Mouse (Mus musculus) CD8-positive naive resting alpha-beta T cell, adult 2 months (primary cell): Measurements from ENCODE around the gene Tufm.

Experiments
- DNase-seq, 2 experiments: peaks; one replicate each; pipeline ENCODE4 v3.0.0; 2022; ENCODE audit warnings: low read depth in 2 of 2, low spot score in 2 of 2

Tufm gene

DNA sequence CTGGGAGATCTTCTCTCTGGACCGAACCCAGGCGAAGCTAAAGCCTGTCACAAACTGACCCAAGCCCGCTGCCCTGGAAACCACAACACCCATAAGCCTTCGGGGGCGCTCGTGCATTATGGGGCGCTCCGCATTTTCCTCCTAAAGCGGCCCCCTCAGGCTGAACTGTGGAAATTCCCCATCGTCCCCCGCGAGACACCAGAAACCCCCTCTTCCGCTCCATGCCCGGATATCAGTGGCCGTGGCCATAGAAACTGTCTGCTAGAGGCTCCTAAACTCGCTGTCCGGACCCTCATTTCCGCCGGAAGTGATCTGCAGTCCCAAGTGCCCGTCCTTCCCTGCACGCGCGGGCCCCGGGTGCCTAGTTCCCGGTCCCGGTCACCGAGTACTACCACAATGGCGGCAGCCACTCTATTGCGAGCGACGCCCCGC lies at the start of gene Tufm:
TSS of gene Tufm (plus strand) at position 310 of the 432 bp plus-strand sequence.
- peak; percentile 85 to 89 for DNase-seq

DNA sequence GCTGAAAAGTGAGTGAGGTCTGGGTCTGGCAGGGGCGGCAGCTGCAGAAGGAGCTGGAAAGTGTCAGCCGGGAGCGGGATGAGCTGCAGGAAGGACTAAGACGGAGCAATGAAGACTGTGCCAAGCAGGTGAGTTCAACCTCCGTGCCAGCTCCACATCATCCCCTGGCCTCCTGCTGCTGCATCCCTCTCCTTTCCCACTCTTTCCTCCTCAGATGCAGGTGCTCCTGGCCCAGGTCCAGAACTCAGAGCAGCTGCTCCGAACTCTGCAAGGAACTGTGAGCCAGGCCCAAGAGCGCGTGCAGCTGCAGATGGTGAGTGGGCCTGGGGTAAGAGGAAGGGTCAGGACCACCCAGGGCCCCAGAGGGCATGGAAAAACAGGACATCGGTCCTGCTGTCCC lies 47.0 kb upstream of the Tufm start:
- no peak for DNase-seq

DNA sequence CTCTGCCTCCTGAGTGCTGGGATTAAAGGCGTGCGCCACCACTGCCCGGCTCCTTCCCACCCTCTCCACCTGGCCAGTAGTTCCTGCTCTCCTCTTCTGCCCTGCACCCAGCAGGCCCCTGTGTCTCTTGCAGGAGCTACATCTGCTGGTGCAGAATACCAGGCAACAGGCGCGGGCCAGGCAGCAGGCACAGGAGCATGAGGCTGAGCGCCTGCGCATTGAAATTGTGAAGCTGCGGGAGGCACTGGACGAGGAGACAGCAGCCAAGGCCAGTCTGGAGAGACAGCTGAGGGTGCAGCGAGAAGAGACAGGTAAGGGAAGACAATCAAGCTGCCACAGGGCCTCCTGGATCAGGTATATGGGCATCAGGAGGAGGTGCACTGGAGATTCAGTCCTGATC lies 43.2 kb upstream of the Tufm start:
- no peak for DNase-seq

DNA sequence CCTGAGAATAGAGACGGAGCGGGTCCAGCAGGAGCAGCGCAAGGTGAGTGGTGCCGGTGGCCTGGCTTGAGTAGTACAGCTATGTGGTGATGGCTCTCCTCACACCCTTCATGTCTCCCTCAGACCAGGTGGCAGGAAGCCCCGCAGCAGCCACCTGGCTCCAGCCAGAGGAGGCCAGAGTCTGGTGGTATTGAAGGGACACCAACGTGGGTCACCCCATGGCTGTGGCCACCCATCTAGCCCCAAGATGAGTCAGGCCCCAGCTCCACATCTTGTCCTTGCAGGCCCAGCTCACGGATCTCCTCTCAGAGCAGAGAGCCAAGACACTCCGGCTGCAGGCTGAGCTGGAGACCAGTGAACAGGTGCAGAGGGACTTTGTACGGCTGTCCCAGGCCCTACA lies 42.6 kb upstream of the Tufm start:
- no peak for DNase-seq

DNA sequence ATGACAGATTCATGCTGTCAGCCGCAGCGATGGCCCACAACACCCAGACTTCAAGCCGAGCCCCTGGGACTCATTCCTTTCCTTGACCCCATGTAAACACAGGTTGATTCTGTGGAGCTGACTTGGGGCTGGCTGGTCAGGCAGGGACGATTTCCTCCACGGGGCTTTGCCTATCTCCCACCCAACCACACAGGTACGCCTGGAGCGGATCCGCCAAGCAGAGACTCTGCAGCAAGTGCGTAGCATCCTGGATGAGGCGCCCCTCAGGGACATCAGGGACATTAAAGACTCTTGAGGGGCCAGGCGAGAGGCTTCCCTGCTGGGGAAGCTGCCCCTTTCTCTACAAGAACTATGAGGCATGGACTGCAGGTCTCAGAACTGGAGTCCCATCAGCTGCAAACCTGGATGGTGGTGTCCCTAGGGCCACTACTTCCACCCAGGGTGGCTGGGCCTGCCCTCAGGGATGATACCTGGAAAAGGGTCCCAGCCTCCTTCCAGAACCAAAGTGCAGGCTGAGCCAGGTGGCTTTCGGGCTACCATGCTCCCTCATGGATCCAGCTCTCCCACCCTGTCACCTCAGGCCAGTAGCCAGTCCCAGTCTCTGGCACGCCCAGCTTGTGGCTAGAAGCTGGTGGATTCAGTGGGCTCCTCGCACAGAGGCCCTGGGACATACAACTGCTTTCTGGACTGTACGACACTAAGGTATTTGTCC lies 41.9 kb upstream of the Tufm start:
- DNase-seq: no peak

DNA sequence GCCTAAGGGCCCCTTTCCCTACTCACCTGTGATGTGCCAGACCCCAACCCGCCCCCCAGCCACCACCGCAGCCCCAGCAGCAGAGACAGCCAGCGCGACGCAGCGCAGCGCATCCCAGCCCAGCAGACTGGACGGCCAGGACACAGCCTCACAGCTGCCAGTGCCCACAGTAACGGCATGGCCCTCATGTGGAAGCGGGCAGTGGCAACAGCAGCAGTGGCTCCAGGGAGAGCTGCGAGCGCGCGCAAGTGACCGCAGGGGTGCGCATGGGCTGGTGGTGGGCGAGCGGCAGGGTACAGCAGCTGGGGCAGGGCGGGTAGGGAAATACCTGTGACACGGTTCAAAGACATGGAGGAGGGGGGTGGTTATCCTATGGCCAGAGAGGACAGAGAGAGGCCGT lies 40.9 kb upstream of the Tufm start:
- no peak for DNase-seq

DNA sequence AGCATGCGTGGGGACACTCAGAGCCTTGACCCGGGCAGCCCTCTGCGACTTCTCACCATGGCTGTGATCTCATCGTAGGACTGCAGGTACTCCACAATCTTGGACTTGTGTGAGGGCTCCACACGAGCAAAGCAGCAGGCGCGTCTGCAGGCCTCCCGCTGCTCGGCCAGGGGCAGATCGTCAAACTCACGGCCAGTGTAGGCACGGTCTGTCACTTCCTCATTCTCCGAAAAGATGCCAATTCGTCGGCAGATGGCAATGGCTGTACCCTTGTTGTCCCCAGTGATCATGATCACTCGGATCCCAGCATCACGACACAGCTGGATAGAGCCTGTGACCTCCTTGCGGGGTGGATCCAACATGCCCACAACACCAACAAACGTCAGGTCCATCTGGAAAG lies 38.7 kb upstream of the Tufm start:
- no peak for DNase-seq

DNA sequence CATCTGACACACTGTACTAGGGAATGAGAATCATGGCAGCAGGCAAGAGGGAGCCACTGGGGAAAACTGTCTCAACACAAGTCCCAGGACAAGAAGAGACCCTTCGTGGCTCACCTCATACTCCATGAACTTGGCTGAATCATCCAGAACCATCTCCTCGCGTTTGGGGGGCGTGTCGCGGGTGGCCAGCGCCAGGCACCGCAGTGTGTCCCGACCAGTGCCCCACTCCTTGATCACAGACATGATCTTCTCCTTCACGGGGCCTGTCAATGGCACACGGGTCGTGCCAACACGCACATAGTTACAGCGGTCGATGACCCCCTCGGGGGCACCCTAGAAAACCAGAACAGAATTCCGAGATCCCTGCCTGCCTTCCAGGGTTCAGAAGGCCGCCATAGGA lies 37.2 kb upstream of the Tufm start:
- DNase-seq: no peak

DNA sequence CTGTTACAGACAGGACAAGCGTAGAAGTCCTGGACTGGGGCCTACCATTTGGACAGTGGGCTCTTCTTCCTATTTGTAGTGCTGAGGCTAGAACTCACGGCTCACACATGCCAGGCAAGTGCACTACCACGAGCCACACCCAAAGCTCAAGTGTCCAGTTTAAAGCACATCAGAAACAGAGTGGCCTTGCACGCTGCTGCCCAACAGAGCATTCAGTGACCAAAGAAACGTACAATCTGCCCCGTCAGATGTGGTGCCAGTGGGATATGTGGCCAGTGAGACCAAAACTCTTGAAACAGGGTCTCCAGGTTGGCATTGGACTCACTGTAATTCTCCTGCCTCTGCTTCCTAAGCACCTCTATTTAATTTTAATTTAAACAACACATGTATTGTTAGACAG lies 36.5 kb upstream of the Tufm start:
- no peak for DNase-seq

DNA sequence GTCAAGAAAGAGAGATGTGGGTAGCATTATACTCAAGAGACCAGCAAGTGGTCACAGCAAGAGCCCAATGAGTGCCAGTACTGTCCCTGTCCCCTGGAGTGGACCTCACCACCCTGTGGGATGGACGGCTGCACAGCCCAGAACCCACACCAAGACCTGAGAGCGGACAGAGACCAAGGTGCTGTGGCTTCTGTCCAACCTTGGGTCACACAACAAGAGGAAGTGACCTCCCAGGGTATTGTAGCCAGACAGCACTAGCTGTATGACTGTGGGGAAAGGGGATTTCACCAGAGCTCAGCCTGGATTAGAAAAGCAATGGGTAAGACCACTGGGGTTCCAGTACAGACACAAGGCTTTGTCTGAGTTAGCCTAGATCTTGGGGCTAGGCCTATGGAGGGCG lies 34.9 kb upstream of the Tufm start:
- DNase-seq: no peak

DNA sequence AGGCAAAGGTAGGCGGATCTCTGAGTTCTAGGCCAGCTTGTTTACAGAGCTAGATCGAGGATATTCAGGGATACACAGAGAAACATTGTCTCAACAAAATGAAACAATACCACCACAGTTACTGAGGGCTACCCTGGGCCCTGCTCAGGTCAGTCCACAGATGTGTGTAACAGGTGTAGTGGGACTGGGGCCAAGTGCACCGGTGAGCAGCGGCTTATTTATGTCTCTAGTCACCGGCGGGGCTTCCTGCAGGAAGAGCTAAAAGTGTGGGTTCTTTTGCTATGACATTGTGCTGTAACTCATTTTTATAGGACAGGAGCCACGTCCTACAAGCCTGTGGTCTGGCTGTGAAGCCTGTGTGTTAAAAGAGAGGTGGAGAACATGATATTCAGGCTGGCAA lies 33.3 kb upstream of the Tufm start:
- no peak for DNase-seq

DNA sequence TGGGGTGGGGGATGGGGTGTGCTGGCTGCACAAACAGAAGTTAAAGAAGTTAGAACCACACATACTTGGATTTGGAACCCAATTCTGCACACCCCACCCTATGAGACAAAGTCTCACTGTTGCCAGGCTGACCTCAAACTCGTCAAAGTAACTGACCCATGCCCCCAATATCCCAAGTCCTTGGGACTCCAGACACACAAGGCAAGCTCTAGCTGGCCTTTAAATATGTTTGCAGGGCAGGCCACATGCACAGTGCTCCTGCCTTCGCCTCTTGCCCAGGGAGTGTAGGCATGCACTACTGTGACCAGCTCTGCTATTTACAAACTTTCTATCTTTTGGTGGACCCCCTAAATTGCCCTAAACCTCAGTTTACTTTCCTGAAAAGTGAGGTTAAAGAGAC lies 31.9 kb upstream of the Tufm start:
- no peak for DNase-seq

DNA sequence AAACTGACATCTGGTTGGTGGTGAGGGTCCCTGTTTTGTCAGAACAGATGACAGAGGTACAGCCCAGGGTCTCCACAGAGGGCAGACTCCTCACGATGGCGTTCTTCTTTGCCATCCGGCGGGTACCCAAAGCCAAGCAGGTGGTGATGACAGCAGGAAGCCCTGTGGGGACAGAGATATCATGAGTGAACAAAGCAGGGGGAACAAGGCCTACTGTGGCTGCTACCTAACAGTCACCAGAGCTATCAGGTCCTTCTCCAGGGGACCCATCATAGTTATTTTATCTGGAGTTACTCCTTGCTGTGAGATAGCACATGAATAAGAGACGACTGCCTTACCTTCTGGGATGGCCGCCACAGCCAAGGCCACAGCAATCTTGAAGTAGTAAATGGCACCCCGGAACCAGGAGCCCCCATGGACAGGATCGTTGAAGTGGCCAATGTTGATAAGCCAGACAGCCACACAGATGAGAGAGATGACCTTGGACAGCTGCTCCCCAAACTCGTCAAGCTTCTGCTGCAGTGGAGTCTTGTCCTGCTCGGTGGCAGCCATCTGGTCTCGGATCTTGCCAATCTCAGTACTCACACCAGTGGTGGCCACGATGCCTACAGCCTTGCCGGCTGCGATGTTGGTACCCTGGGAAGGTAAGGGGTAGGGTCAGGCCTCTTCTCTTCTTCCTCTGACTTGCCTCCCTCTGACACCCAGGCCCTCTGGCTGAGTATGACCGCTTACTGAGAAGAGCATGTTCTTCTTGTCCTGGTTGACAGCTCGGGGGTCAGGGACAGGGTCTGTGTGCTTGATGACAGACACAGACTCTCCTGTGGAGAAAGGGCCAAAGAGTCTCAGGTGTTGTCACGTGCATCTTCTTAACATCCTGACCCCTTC lies 30.5 kb upstream of the Tufm start:
- no peak for DNase-seq

DNA sequence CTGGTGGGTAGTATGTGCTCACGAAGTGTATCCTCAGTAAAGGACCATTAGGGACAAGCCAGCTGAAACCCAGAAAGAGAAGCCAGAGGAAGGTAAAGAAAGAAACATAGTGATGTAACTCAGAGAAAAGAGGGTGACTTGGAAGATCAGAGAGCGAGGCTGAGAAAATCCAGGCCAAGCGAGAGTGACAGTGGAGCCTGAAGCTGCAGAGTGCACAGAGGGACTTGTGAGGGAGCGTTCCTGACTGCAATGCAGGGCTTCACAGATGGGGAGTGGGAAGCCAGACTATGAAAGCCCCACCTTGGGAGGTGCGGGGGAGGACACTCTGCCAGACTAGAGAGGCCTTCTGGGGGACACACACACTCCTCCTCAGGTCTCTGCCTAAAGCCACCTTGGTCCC lies 28.9 kb upstream of the Tufm start:
- DNase-seq: no peak

DNA sequence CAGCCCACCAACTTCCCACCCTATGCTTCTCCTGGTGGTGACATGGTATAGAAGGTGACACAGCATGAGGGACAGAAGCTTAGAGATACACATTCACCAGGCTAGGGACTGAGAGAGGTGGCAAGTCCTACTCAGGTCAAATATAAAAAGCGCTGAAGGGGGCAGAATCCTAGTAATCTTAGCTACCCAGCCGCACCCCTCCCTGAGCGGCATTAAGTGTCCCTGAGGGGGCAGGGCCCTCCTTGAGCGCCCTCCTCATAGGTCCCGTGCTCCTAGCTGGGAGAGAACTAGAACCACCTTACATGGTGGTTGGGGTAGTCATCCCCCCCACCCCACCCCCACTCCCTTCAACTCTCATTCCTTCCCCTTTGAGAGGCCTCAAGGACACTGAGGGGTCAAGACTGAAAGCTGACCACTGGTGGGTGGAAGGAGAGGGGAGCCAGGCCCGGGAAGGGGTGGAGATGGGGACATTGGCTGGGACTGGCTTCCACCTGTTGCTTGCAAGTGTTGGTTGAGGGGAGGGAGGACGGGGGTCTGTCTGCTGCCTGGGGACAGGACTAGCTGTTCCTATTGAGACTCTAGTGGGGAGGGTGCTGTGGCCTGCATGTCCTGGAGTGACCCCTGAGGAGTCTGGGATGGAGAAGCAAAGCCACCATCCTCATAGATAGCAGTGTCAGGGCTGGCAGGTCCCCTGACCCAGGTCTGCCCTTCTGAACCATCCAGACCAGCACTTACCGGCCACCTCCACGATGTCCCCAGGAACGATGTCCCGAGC lies 28.1 kb upstream of the Tufm start:
- no peak for DNase-seq

DNA sequence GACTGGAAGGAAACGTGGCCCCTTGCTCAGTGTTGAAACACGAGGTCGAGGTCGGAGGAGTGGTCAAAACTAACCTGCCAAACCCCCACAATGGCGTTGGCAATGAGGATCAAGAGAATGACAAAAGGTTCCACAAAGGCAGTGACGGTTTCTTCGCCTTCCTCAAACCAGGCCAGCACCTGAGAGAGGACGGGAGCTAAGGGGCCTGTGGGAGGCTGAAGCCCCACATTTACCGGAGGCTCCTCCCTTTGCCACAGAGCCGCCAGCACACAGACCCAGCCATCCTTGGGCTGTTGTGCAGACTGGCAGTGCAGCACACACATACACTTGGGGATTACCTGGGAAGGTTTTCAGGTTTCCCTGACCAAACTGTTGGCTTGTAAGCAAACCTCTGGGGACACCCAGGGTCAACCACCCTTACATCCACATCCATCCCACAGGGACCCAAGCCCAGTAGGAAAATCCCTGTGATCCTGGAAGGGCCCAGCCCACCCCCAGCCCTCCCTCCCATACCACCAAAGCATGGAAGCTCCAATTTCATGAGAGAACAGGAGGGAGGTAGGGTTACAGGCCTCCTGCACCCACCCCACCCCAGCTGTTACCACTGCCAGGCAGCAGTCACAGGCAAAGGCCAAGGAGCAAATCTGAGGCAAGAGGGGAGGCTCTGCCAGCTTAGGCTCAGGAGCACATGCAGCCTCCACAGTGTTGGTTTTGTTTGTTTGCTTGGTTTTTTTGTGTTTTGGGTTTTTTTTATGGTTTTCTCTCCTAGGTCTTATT lies 26.4 kb upstream of the Tufm start:
- no peak for DNase-seq

DNA sequence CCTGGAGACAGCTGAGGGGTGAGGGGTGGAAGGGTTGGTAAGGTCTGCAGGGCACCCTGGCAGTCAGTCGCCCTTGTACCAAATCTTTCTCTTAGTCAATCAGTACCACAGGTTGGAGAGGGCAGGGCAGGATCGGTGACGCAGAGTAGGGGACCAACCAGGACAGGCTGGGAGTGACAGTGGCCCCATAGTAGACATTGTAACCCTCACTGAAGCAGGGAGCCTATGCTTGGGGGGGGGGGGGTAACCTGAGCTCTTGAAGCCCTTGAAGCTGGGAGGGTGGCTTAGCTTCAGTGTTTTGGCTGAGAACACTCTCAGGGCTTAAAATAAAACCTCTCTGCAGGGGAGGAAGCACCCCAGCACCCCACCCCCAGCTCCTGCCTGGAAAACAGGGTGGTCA lies 25.5 kb upstream of the Tufm start:
- DNase-seq: no peak

DNA sequence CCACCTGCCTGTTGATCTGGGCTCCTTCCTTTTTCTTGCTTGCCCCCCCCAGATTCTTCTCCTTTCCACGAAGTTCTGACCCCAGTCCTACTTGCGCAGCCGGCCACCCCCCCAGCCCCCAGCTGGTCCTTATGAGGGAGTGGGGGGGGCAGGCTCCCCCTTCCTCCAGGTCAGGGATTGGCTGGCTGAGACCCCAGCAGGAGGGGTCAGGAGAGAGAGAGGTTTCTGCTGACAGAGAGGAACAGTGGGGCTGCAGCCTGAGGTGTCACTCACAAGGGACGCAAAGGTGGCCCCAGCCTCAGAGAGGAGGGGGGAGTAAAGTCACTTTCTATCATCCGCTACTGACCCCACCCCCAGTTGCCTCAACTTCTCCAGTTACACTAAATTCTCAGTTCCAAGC lies 24.2 kb upstream of the Tufm start, which contains the start of gene Atp2a1:
TSS of gene Atp2a1 (minus strand) at position 105 of the 400 bp plus-strand sequence.
- DNase-seq: no peak

DNA sequence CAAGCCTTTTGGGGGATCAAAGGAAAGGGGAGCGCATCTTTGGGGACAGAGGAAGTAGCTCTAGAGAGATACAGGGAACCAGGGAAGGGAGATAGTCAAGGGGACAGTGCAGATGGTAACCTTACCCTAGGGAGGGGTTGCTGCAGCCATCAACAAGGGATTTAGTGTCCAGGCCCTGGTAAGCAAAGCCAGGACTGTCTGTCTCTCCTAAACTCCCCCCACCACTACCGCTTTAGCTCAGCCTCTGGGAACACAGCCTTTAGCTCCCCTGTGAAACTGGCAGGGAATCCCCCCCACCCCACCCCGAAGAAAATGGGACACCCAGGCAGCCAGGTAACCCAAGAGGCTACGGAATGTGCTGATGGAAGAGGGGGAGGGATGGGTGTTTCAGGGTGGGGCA lies 23.6 kb upstream of the Tufm start:
- DNase-seq: no peak

DNA sequence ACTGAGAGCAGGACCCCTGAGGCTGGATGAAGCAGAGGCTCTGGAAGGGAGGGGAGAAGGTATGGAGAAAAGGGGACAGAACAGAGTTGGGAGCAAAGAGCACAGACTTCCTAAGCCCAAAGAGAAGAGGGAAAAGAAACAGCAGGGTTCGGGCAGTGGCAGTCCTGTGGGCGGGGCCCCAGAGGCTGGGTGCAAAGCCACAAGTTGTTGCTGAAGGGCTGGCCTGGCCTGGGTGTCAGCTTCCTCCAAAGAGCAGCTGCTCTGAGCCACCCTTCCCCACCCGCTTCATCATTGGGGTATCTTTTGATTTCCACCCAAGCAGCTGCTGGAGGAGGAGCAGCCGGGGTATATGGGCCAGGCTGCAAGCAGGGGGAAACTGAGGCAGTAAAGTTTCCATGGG lies 23.0 kb upstream of the Tufm start:
- no peak for DNase-seq

DNA sequence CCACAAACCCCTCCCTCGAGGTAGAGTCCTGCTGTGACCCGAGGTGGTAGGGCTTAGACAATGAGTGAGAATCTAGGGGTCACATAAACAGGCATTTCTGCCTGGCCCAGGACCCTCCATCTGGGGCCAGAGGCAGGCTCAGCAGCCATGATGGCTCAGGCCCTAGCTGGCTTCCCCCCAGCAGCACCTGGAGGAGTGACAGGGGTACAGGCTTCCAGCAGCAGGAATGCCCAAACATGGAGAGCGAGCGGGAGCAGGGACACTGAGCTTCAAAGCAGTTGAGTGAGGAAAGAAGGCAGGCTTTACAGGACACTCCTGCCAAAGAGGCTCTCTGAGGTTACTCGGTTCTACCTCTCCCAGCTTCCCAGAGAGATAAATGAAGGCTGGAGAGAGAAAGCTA lies 22.3 kb upstream of the Tufm start:
- DNase-seq: no peak
